Mouse (Mus musculus) limb, embryonic 13.5 days (tissue): Measurements from ENCODE around the gene Tbca. TPM values are rescaled to one million over a fixed set of nuclear protein-coding genes. Genes with fewer than 3 reads are reported as not detected.

Experiments used
- ATAC-seq: fragments of 200-750 bp; cut with Nextera tagmentation; 2 replicates; pipeline ENCODE4 v1.8.0; 2017; ENCODE audit warnings: low read depth, moderate number of reproducible peaks, moderate TSS enrichment; ENCODE audit not compliant: low FRiP score
- H3K27ac ChIP-seq: fragments of 300-500 bp; sonication (generic); 2 replicates; pipeline ENCODE4 v1.5.1; 2015; ENCODE audit warnings: inconsistent platforms, mild to moderate bottlenecking, moderate library complexity
- H3K27me3 ChIP-seq: fragments of 300-500 bp; sonication (generic); 2 replicates; pipeline ENCODE4 v1.6.1; 2015; ENCODE audit warnings: mild to moderate bottlenecking, inconsistent platforms
- H3K36me3 ChIP-seq: fragments of 300-500 bp; sonication (generic); 2 replicates; pipeline ENCODE4 v1.6.1; 2015; ENCODE audit warnings: inconsistent platforms, mild to moderate bottlenecking, moderate library complexity
- H3K4me1 ChIP-seq: fragments of 300-500 bp; sonication (generic); 2 replicates; pipeline ENCODE4 v1.6.1; 2015; ENCODE audit warnings: inconsistent platforms
- H3K4me2 ChIP-seq: fragments of 300-500 bp; sonication (generic); replicated peaks from 2 replicates; pipeline ENCODE4 v1.6.1; 2015; ENCODE audit warnings: inconsistent platforms, mild to moderate bottlenecking, moderate library complexity
- H3K4me3 ChIP-seq: fragments of 300-500 bp; sonication (generic); 2 replicates; pipeline ENCODE4 v1.5.1; 2015; ENCODE audit warnings: moderate library complexity, mild to moderate bottlenecking, inconsistent platforms
- H3K9ac ChIP-seq: fragments of 300-500 bp; sonication (generic); 2 replicates; pipeline ENCODE4 v1.6.1; 2015; ENCODE audit warnings: mild to moderate bottlenecking, inconsistent platforms
- H3K9me3 ChIP-seq: fragments of 300-500 bp; sonication (generic); 2 replicates; pipeline ENCODE4 v1.6.1; 2016; ENCODE audit warnings: inconsistent platforms
- WGBS: fragments of 180-500 bp; shearing (Covaris S2); methylation state at CpG from one replicate; pipeline ENCODE4 v1.1.7; 2015; 5-methylcytosine and 5-hydroxymethylcytosine counted together
- polyA plus RNA-seq: library from polyadenylated mRNA; unstranded; fragments of >200 nt; fragmentation: Nextera tagmentation; extraction: Ambion mirVana; gene quantifications from 2 replicates; pipeline ENCODE4 v1.2.1, GENCODE M21; 2015

The Tbca gene
- polyA plus RNA-seq, 1 experiment from 2014 or later = 256 TPM

DNA sequence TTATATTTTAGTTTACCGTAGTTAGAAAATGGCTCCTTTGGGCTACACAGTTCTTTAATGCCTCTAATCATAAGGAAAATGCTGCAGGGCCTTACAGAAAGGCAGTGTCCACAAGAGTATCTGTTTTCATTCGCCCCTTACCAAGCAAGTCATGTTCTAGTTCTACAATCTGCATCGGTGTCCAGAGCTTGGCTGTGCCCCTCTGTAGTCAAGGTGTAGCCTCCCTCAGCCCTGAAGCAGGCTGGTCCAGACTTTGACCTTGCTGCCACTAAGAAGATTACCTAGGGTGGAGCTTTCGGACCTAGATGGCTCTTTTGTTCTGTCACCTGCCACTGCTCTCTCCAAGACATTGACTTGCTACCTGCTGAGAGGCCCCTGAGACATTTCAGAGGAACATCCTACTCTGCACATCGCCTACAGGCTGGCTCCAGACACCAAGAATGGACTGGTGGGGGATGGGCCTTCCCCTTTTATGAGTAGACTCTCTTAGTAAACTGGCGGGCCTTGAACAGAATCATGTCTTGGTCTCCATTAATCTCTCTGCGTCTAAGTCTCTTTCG lies 69.4 kb downstream of the Tbca start:
- Histone ChIP-seq H3K9me3 (no peaks in the 10 kb centered on the region), H3K36me3 (no peaks in the 10 kb centered on the region), H3K4me1 (no peaks in the 10 kb centered on the region), H3K27me3 (peaks cover 20% of the 10 kb centered on the region), H3K4me3 (no peak overlapping the region), H3K27ac (no peak overlapping the region), H3K9ac (no peak overlapping the region), H3K4me2 (no peak overlapping the region)
- 67% methylated on average over 8 of the region's 8 CpGs for WGBS
- no peak for ATAC-seq

DNA sequence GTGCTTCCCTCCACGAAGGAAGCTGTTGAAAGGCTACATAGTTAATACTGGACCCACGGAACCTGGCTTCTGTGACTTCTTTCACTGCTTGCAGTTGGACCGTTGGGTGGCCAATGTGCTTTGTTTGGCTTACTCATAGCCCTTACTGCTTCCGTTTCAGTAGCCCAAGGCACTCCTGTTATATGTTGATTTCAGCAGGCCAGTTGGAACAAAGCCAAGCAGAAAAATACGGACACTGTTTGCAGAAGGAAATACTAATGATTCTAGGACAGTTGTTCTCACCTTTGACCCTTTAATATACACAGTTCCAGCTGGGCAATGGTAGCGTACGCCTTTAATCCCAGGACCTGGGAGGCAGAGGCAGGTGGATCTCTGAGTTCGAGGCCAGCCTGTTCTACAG lies 70.5 kb downstream of the Tbca start:
- Histone ChIP-seq H3K9me3 (no peaks in the 10 kb centered on the region), H3K27me3 (peaks cover 27% of the 10 kb centered on the region), H3K9ac (no peak overlapping the region), H3K36me3 (no peaks in the 10 kb centered on the region), H3K4me1 (no peaks in the 10 kb centered on the region), H3K4me3 (no peak overlapping the region), H3K4me2 (no peak overlapping the region), H3K27ac (no peak overlapping the region)
- no peak for ATAC-seq
- 70% methylated on average over 8 of the region's 8 CpGs for WGBS

DNA sequence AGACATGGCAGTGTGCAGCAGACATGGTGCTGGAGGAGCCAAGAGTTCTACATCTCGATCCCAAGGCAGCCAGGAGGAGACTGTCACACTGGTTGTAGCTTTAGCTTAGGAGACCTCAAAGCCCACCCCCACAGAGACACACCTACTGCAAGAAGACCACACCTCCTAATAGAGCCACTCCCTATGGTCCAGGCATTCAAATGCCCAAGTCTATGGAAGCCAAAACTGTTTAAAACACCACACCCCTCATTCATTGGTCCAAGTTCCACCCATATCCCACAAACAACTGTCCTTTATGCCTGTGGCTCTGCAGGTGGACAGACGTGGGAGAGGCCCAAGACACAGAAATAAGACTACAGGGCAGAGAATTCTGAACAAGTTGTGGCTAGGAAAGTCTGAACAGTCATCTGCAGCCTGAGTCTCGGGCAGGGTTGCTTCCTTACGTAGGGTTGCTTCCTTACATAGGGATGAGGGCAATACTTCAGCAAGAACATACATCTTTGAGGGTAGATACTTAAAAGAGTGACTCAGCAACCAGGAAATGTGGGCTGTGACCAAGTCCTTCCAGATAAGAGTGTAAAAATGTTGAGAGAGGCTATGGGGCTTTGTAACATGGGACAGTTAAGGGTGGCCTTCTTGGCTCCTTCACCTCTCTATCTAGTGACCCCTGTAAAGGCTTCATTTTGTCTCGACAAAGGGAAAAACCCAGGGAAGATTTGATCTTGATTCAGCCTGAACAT lies 74.0 kb downstream of the Tbca start:
- H3K4me1 ChIP-seq = no peaks in the 10 kb centered on the region
- H3K27me3 ChIP-seq = peaks cover 60% of the 10 kb centered on the region
- no peak for ATAC-seq
- no peaks in the 10 kb centered on the region for H3K36me3 ChIP-seq
- H3K9me3 ChIP-seq = no peaks in the 10 kb centered on the region
- H3K4me2 ChIP-seq = no peak overlapping the region
- H3K9ac ChIP-seq = no peak overlapping the region
- 66% methylated on average over 5 of the region's 5 CpGs for WGBS
- no peak overlapping the region for H3K4me3 ChIP-seq
- no peak overlapping the region for H3K27ac ChIP-seq

DNA sequence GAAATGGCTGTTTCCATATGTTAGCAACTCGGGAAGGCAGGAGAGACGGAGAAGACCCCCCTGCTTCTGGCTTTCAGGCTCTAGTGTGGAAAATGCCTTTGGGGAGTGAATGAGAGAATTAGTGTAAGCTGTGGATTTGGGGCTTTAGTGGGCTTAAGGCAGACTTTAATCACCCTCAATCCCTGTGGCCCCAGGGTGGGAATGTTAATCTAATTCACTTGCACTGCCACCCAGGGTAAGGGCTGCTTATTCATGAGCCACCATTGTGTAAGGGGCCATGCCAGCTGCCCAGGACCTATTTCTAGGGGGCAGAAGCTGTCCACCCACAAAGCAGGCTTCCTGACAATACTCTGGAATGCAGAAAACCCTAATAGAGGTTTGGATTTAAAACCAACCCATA lies 78.2 kb downstream of the Tbca start:
- ATAC-seq = no peak
- no peaks in the 10 kb centered on the region for H3K36me3 ChIP-seq
- H3K9me3 ChIP-seq = no peaks in the 10 kb centered on the region
- 23% methylated on average over 2 of the region's 2 CpGs for WGBS
- no peak overlapping the region for H3K9ac ChIP-seq
- H3K27me3 ChIP-seq = peaks cover 97% of the 10 kb centered on the region
- no peak overlapping the region for H3K4me3 ChIP-seq
- no peak overlapping the region for H3K27ac ChIP-seq
- H3K4me1 ChIP-seq = peaks cover 6% of the 10 kb centered on the region; the same call in 1 of the 2 replicates
- H3K4me2 ChIP-seq = no peak overlapping the region

DNA sequence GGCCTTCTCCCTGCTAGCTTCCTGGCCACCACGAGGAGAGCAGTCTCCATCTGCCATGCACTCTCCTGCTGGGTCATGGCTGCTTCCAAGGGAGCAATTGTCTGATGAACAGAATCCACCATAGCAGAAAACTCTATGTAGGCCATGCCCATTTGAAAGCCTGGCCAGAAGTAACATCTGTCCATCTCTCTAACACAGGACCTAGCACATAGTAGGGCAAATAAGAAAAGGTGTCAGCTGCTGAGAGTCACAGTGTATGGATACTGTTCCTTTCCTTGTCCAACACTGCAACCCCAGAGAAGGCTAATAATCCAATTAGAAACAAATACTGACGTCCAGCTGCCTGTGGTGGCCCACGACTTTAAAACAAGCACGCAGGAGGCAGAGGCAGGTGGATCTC lies 79.1 kb downstream of the Tbca start:
- 55% methylated on average over 4 of the region's 4 CpGs for WGBS

DNA sequence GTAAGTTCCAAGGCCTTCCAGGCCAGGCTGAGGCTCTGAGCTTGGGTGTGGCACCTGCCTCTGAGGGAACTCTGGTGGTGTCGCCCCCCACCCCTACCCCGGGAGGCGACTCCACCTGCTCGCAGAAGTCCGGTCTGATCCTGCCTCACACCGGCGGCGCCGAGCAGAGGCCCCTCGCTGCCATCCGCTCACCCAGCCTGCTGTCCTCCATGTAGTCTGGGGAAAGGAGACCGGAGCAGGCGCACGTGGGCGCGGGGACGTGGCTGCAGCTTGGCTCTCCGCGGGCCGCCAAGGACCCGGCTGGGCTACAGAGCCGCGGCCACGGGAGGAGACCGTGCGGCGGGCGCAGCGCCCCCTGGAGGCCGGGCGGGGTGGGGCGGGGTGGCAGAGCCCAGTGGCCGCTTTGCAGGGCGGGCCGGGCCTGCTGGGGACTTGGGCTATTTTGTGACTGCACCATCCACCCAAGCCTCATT lies 79.8 kb downstream of the Tbca start:
- Histone ChIP-seq H3K27me3 (peaks cover 98% of the 10 kb centered on the region), H3K36me3 (no peaks in the 10 kb centered on the region), H3K9me3 (no peaks in the 10 kb centered on the region), H3K4me2 (peak overlapping the region; percentile 69), H3K9ac (peak overlapping the region; percentile 43), H3K4me3 (peak overlapping the region; percentile 39), H3K4me1 (peaks cover 6% of the 10 kb centered on the region; the same call in 1 of the 2 replicates), H3K27ac (no peak overlapping the region)
- WGBS = 1% methylated on average over 25 of the region's 35 CpGs
- ATAC-seq = peak; percentile 76

More for the DNA sequence above, 79.1 kb downstream of the Tbca start:
- H3K4me3 ChIP-seq = no peak overlapping the region
- no peaks in the 10 kb centered on the region for H3K9me3 ChIP-seq
- H3K36me3 ChIP-seq = no peaks in the 10 kb centered on the region
- H3K27me3 ChIP-seq = peaks cover 98% of the 10 kb centered on the region
- H3K27ac ChIP-seq = no peak overlapping the region
- H3K4me2 ChIP-seq = no peak overlapping the region
- no peak overlapping the region for H3K9ac ChIP-seq
- H3K4me1 ChIP-seq = peaks cover 6% of the 10 kb centered on the region; the same call in 1 of the 2 replicates
- no peak for ATAC-seq

DNA sequence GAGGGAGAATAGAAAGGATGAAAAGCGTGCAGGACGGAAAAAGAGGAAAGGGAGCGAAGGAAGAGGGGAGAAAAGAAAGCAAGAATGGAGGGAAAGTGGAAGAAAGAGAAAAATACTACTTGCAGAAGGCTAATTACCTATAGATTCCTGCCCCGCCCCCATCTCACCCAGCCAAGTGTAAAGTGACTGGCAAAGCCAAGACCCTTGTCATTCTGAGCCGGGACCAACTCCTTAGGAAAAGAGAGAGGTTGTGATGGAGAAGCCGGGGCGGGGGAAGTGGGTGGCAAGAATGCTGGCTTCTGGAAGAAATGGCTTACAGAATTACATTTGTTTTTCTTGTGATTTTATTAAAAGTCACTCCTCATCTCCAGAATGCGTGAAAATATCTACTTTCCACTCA lies 80.8 kb downstream of the Tbca start:
- WGBS = 1% methylated on average over 8 of the region's 8 CpGs
- peak overlapping the region; percentile 39; the same call in 1 of the 2 replicates for H3K4me3 ChIP-seq
- no peak for ATAC-seq
- peaks cover 97% of the 10 kb centered on the region for H3K27me3 ChIP-seq
- no peak overlapping the region for H3K9ac ChIP-seq
- H3K36me3 ChIP-seq = no peaks in the 10 kb centered on the region
- no peaks in the 10 kb centered on the region for H3K9me3 ChIP-seq
- peak overlapping the region; percentile 69 for H3K4me2 ChIP-seq
- H3K4me1 ChIP-seq = peaks cover 6% of the 10 kb centered on the region; the same call in 1 of the 2 replicates
- H3K27ac ChIP-seq = no peak overlapping the region

DNA sequence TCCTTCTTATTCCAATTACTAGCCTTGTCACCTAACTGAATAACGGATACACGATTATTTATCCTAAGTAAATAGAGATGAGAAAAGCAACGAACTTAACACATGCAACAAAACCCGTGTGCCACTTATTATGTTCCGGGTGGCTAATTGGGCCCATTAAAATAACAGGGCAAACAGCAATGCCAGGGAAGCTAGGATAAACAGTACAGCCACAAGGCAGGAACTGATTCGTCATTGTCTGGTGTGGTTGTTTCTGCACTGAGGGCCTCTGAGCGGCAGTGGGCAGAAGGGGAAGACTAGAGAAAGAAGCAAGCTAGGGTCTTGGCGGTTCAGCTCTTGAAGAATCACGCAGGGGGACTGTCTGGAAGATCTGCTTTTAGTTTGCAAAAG lies 81.4 kb downstream of the Tbca start:
- no peaks in the 10 kb centered on the region for H3K9me3 ChIP-seq
- H3K4me2 ChIP-seq = no peak overlapping the region
- no peak overlapping the region for H3K4me3 ChIP-seq
- no peak overlapping the region for H3K27ac ChIP-seq
- no peaks in the 10 kb centered on the region for H3K36me3 ChIP-seq
- 3% methylated on average over 9 of the region's 9 CpGs for WGBS
- ATAC-seq = no peak
- H3K9ac ChIP-seq = no peak overlapping the region
- peaks cover 97% of the 10 kb centered on the region for H3K27me3 ChIP-seq
- peaks cover 7% of the 10 kb centered on the region; the same call in 1 of the 2 replicates for H3K4me1 ChIP-seq

DNA sequence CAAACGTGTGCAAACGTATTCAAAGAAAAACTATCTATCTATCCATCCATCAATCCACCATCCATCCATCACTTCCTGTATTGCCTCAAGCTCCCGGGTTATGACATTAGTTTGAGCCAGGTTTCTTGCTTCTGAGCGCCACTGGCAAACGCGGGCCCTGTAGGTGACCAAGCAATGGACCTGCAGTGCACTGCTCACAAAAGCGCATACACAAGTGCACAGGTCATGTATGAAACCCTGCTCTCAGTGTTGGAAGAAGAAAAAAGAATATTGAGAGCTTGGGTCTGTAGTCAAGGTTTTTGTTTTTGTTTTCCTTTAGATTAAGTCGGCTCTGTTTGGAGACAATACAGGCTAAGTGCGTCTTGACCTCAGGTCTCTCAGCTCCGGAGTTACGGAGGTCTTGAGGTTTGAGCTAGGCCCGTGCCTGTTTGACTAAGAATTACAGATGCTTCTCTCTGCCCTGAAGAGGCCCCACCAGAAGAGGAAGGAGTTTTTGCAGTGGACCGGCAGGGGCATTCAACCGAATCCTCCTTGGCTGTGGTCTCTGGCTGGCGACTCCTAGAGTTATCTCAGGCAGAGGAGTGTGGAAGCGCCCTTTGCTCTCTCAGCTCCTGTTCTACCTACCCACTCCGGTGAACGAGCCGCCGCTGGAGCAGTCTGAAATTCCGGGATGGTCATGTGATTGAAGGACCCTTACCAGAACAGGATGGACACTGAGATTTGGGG lies 81.9 kb downstream of the Tbca start:
- no peak overlapping the region for H3K4me3 ChIP-seq
- WGBS = under 1% methylated on average over 21 of the region's 21 CpGs
- no peak overlapping the region for H3K9ac ChIP-seq
- no peak for ATAC-seq
- H3K27me3 ChIP-seq = peaks cover 97% of the 10 kb centered on the region
- H3K27ac ChIP-seq = no peak overlapping the region
- peaks cover 10% of the 10 kb centered on the region for H3K4me1 ChIP-seq
- H3K9me3 ChIP-seq = no peaks in the 10 kb centered on the region
- no peak overlapping the region for H3K4me2 ChIP-seq
- H3K36me3 ChIP-seq = no peaks in the 10 kb centered on the region

DNA sequence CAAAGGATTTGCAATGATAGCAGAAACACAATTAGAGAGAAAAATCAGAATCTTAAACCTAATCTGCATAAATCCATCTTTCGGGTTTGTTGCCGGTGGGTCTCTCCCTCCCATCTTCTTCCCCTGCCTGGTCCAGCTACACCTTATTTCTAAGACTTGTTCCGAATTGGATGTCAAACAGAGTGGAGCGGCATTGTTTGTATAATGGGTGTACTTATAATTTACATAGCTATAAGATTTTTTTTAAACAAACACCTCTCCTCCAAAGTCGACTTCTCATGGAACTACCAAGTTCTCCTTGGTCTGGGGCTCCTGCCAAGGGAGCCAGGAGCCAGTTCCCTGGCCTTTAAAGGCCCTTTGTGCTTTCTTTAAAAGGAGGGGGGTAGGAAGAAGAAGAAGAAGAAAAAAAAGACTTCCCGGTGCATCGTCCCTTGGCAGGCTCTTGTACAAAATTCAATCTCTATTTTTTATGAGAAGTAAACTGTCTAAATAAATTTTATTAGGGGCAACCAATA lies 83.2 kb downstream of the Tbca start:
- H3K27ac ChIP-seq = no peak overlapping the region
- H3K27me3 ChIP-seq = peaks cover 95% of the 10 kb centered on the region
- H3K4me3 ChIP-seq = no peak overlapping the region
- H3K9me3 ChIP-seq = no peaks in the 10 kb centered on the region
- H3K36me3 ChIP-seq = no peaks in the 10 kb centered on the region
- under 1% methylated on average over 7 of the region's 7 CpGs for WGBS
- H3K9ac ChIP-seq = no peak overlapping the region
- H3K4me1 ChIP-seq = peaks cover 10% of the 10 kb centered on the region
- H3K4me2 ChIP-seq = no peak overlapping the region
- no peak for ATAC-seq

DNA sequence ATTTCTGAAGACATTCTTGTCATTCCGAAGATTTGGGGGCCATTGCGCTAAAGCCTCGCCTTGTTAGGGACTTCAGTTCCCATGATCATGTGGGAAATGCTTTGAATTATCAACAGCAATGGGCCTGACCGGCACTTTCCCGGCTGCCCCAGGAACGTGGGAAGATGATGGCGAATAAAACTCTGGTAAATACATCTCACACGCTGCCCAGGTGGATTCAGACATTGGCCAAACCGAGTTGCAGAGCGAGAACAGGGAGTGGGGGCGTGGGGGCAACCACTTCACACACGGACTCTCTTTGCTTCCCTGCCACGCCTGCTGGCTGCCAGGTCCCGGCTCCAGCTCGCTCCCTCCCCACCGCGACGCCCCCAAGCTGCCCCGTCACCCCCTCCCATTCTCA lies 83.7 kb downstream of the Tbca start:
- Histone ChIP-seq H3K27me3 (peaks cover 95% of the 10 kb centered on the region), H3K36me3 (no peaks in the 10 kb centered on the region), H3K9me3 (no peaks in the 10 kb centered on the region), H3K27ac (no peak overlapping the region), H3K4me3 (no peak overlapping the region), H3K4me2 (no peak overlapping the region), H3K4me1 (peaks cover 10% of the 10 kb centered on the region), H3K9ac (no peak overlapping the region)
- under 1% methylated on average over 19 of the region's 19 CpGs for WGBS
- no peak for ATAC-seq
